Mouse (Mus musculus): ENCODE measurements at regions not wholly inside any gene's neighbourhood (a gene's known extent, or its start where the extent isn't known, plus 50 kb on each side); places are given as distances from the start of the nearest gene placed in this dataset.

GRCm38 (mm10) chr3:41359458-41359857 lies 196.1 kb upstream of the Jade1 start:
- DNase-seq: no peak

GRCm38 (mm10) chr3:41353021-41353420 lies 202.5 kb upstream of the Jade1 start:
- no peak for DNase-seq

- no peak for DNase-seq
Measured at GRCm38 (mm10) chr3:41351786-41352185, 203.7 kb upstream of the Jade1 start.

GRCm38 (mm10) chr3:41351091-41351685 lies 204.3 kb upstream of the Jade1 start:
- no peak for DNase-seq

GRCm38 (mm10) chr3:41350331-41350730 lies 205.2 kb upstream of the Jade1 start:
- DNase-seq: no peak

GRCm38 (mm10) chr3:41348795-41349194 lies 206.7 kb upstream of the Jade1 start:
- peak; percentile 65 for DNase-seq

- DNase-seq: no peak
Measured at GRCm38 (mm10) chr3:41346863-41347262, 208.7 kb upstream of the Jade1 start.

- no peak for DNase-seq
Measured at GRCm38 (mm10) chr3:41343431-41343830, 212.1 kb upstream of the Jade1 start.

GRCm38 (mm10) chr3:41332481-41332880 lies 223.1 kb upstream of the Jade1 start:
- DNase-seq: no peak

- DNase-seq: no peak
Measured at GRCm38 (mm10) chr3:41330356-41330755, 225.2 kb upstream of the Jade1 start.

GRCm38 (mm10) chr3:41328828-41329227 lies 226.7 kb upstream of the Jade1 start:
- DNase-seq: no peak

GRCm38 (mm10) chr3:41326211-41327104 lies 229.1 kb upstream of the Jade1 start:
- no peak for DNase-seq

- no peak for DNase-seq
Measured at GRCm38 (mm10) chr3:41321808-41322207, 233.7 kb upstream of the Jade1 start.

GRCm38 (mm10) chr3:41319214-41319856 lies 236.2 kb upstream of the Jade1 start:
- no peak for DNase-seq

GRCm38 (mm10) chr3:41318232-41319131 lies 235.6 kb upstream of the Pgrmc2 start:
- no peak for DNase-seq

- no peak for DNase-seq
Measured at GRCm38 (mm10) chr3:41317170-41317569, 234.3 kb upstream of the Pgrmc2 start.

- no peak for DNase-seq
Measured at GRCm38 (mm10) chr3:41312492-41312891, 229.6 kb upstream of the Pgrmc2 start.

- DNase-seq: no peak
Measured at GRCm38 (mm10) chr3:41307400-41308028, 224.7 kb upstream of the Pgrmc2 start.

GRCm38 (mm10) chr3:41302805-41303204 lies 220.0 kb upstream of the Pgrmc2 start:
- no peak for DNase-seq

GRCm38 (mm10) chr3:41298776-41299175 lies 215.9 kb upstream of the Pgrmc2 start:
- no peak for DNase-seq

GRCm38 (mm10) chr3:41296152-41296809 lies 213.4 kb upstream of the Pgrmc2 start:
- DNase-seq: no peak
